Mouse (Mus musculus) right cerebral cortex, postnatal 4 days (tissue): ENCODE measurements around the gene Il22ra1.
A peak's percentile ranks its signal among the peaks of the same experiment; 100 is the strongest.
"Not testable (repeated sequence)": the region's sequence is repeated elsewhere in the genome, so short reads cannot be mapped to it uniquely, and the experiment has no call there.

ENCODE experiments used
- DNase-seq: peaks from one replicate; pipeline ENCODE4 v3.0.0-alpha.2; 2022

The Il22ra1 gene

DNA sequence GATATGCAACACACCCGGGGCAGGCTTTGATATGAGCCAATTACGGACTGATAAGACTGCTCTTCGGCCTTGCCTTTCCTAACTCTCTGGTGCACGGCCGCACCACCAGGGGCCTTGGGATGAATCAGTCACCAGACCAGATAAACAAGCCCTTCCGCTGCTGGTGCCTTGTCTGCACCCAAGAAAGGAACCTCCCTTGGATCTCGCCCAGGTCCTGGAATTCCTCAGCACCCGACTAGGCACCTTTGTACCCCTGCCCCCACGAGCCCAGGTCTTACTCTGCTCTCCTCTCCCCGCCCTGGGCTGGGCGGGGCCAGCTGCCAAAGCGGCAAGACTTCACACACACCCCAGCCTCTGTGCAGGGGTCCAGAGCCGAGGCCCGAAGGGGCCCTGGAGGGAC, at the start of gene Il22ra1:
Gene Il22ra1, plus strand, starts transcription at position 356 of the 400 bp plus-strand sequence.
- no peak for DNase-seq

DNA sequence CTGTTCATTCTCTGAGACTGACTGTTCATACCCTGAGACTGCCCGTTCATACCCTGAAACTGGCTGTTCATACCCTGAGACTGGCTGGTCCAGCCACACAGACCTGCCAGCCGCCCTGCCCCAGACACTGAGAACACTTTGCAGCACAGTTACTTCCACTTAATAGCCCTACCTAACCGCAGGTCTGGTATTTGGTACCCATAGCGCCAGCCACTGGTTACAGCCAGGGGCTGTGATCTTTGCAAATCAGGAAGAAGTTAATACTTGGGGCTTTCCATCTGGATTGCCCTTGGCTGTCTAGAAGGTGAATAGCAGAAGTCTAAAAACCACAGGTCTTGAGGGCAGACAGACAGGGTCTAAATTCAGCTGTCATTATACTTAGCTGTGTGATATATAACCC, 48.7 kb upstream of the Il22ra1 start:
- DNase-seq: no peak

DNA sequence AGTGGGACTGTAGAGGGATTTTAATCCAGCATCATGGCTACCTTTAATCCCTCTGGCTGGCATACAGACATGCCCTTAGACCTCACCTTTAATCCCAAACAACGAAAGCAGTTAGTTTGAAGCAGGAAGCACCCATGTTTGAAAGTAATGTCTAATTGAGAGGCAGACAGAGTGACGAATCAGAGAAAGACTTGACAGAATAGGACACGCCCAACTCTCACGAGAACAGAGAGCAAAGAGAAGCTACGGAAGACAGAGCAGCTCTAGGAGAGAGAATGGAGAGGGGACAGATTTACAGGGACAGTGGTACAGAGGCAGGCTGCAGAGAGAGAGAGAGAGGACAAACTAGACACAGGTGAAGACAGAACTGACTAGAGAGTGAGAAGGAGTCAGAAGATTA, 46.2 kb upstream of the Il22ra1 start:
- DNase-seq: no peak

DNA sequence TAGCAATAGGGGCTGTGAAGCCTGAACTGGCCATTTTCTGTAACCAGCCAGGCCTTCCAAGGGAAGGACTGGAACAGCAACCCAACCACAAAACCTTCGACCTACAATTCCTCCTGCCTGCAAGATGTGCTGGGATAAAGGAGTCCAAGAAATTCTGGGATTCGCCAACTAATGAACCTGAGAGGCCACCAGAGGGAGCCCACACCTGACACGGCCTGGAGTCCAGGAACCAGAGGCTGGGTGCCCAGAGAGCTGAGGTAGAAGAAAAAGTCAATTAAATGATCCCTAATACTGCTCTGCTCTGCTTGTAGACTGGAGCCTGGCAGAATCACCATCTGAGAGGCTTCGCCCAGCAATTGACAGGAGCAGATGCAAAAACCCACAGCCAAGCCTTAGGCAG, 44.4 kb upstream of the Il22ra1 start:
- peak; percentile 21 for DNase-seq

DNA sequence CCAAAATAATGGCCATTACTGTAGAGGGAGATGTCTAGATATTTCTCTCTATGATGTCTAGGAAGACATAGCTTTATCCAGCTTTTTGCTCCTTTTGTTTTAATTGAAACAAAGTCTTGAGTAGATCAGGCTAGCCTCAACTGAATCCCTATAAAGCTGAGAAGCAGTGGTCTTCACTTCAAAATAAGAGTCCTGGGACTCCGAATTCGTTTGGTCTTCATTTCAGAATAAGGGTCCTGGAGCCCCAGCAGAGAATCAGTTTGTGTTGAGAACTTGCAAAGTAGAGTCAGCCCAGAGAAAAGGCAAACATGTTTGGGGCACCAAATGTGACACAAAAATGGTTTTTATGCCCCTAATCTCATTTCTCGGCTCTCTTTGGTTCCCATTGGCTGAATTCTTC, 43.2 kb upstream of the Il22ra1 start:
- DNase-seq: no peak

DNA sequence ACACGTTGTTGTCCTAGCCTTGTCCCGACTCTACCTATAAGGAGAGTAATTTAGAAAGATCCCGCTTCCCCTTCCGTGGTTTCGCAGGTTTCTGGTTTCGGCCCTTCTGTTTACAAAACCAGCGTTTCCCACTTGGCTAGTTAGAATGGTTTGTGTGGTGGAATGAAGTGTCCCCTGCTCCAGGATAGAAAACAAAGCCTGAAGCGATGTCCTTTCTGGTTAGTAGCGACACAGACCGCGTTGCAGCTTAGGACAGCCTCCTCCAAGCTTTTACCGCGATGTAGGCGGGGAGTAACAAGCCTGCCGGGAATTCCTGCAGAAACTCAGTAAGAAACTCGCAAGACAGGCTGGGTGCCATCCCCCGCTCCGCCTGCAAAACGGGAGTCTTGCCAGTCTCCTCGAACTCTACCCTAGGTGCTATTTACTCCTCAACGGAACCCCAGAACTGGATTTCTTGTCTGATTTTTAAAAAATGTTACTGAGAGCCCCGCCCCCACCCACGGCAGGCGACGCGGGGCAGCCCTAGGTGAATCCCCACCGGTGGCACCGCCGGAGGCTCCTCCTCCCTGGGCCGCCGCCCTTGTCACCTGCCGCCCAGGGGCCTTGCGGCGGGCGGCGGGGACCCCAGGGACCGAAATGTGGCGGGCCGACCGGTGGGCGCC, 41.9 kb upstream of the Il22ra1 start, which contains the start of gene Ifnlr1:
Gene Ifnlr1, plus strand, starts transcription at position 382 of the 662 bp plus-strand sequence.
- peak; percentile 36 for DNase-seq

DNA sequence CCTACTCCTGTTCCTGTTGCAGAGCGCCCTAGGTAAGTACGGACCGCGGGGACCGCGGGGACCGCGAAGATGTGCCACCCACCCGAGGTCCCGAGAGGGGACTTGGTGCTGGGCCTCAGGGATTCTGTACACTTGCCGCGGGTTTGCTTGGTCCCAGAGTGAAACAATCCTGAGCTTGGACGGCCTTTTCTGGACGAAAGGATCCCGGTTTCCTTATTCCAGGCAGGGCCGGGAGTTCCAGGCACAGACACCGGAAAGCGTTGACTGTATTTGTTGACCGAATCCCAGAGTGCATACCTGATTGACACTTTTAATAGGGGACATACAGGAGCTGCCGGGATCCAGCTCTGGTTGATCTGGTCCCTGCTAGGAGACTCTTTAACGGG, 41.4 kb upstream of the Il22ra1 start:
- no peak for DNase-seq

DNA sequence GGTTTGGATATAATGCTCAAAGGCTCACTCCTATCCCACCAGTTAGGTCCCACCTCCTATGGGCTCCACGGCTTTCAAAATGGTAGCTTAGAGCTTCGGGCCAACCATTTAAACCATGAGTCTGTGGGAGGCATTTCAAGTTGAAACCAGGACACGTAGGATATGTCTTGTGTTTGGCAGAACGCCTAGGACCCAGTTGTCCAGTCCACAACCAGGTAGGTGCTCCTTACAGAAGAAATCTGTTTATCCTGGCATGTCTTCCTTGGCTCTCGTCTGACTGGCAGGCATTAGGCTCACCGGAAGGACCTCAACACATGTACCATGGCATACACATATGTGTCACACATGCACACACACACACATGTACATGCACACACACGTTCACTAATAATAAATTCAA, 38.2 kb upstream of the Il22ra1 start:
- DNase-seq: no peak

DNA sequence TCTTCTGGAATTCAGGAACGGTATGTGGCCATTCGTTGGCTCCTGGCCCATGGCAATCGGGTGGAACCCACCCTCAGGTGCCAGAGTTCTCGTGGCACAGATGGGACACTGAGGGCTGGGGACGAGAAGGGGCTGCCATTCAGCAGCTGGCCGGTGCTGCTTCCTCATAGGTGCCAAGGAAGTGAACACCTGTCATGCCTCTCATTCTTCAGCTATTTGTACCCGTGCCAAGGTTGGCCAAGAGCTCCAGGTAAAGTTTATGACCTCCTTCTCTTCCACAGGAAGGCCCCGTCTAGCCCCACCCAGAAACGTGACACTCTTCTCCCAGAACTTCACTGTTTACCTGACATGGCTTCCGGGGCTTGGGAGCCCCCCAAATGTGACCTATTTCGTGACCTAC, 37.7 kb upstream of the Il22ra1 start:
- no peak for DNase-seq

DNA sequence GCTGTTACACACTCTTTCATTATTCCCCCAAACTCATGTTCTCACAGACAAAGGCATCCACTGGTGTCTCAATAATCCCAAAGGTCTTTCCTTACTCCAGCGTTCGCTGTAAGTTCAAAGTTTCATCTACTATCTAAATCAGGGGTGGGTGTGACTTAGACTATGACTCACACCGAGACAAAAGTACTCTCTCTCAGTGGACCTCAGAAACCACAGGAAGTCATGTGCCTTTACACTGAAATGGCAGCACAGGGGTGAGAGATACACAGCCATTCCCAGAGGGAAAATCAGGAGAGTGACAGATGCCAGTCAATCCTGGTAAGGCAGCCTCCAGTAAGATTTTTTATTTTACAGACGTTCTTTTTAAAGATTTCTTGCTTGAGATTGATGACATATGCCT, 35.1 kb upstream of the Il22ra1 start:
- DNase-seq: no peak

DNA sequence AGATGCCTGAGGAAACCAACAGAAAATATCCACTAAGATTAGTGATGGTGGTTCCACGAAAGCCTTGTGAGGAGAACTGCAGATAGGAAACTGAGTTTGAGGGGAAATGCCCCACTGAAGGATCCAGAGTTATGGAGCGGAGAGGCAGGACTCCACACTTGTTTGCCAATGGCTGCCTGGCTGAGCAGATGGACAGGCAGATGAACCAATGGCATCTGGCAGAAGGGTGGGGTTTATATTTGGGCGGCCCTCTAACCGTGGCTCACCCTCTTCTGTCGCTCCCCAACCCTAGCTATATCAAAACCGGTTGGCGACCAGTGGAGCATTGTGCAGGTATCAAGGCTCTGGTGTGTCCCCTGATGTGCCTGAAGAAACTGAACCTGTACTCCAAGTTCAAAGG, 29.5 kb upstream of the Il22ra1 start:
- no peak for DNase-seq

DNA sequence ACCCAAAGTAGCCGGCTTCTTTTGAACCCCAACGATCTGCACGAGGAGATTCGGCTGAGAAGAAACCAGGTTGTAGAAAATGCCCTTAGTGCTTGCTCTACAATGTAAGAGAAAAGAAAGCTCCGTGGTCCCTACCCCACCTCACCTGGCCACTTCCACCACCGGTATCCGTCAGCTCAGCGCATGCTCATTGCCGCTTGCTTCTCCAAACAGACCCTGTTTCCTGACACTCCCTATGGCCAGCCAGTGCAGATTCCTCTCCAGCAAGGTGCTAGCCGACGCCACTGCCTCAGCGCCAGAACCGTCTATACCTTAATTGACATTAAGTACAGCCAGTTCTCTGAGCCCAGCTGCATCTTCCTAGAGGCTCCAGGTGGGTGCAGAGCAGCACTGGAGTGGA, 24.5 kb upstream of the Il22ra1 start:
- no peak for DNase-seq

DNA sequence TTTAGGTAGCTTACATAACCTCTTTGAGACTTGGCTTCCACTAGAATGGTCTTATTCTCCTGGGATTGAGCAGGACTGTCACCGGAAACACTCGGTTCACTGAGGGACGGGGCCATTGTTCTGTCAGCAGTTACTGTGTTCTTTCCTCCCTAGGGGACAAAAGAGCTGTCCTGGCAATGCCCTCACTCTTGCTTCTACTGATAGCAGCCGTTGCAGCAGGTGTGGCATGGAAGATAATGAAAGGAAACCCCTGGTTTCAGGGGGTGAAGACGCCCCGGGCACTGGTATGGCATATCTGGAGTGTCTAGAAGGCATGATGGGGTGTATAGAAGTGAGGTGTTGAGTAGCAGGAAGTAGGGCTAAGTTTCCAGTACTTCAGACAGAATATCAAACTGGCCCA, 24.0 kb upstream of the Il22ra1 start:
- no peak for DNase-seq

DNA sequence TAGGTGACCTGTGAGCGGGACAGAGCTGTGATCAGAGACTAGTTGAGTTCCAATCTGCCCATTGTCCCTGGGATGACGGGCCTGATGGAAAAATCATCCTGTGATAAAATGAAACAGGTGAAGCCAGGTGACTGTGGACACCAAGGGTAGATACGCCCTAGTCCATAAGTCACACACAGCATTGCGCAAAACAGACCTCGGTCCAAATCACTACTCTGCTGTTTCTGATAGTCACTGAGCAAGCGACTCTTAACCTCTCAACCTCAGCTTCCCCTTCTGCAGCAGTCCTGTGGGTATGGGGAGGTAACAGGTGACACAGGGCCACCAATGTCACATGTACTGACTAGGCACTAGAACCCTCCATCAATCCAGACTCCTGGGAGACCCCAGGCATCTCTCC, 21.9 kb upstream of the Il22ra1 start:
- DNase-seq: no peak

DNA sequence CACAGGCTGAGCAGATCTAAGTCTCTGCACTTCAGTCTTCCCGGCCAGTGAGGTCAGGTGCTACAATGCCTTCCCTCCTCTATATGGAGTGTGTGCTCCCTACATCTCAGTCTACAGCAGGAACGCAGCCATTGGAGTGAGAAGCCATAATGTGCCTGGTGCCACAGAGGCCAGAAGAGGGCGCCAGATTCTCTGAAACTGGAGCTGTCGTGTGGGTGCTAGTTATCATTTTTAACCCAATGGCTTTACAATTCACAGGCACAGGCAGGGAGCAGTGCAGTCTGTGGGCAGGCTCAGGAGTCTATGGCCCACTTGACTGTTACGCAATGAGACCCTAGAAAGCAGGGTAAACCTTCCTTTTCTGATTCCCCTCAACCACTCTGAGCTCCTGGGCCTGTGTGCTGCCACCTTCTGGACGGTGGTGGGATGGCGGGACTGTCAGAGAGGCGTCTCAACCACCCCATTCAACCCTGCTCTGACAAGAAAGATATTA, 18.9 kb upstream of the Il22ra1 start:
- DNase-seq: peak; percentile 78

DNA sequence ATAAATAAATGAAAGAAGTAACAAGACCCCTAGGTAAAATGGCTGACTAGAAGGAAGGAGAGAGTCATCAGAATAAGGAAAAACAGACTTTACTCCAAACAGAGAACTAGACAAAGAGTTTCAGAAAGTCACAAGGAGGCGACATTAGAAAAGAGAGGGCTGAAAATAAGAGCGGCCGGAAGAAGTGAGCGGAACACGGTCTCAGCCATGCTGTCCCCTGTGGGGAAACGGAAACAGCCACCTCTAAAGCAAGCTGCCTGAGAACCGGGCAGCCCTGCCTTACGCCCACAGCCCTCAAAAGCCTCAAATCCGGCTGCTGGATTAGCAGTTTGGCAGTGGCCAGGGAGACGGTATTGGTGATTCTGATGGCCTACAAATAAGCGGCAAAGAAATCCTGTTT, 18.4 kb upstream of the Il22ra1 start:
- DNase-seq: no peak

DNA sequence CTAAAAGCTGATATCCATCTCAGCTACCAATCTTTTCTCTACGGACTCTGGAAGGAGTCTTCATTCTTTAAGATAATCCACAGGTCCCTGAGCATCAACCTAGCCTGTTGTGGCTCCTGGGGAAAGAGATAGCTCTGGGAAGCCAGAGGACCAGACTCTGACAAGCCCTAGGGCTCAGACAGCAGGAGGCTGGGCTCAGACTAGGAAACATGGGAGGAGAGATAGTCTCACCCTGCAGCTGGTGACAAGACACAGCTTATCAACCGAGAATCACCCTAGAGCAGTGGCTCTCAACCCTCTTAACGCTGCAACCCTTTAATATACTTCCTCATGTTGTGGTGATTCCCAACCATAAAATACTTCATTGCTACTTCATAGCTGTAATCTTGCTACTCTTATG, 17.6 kb upstream of the Il22ra1 start:
- no peak for DNase-seq

DNA sequence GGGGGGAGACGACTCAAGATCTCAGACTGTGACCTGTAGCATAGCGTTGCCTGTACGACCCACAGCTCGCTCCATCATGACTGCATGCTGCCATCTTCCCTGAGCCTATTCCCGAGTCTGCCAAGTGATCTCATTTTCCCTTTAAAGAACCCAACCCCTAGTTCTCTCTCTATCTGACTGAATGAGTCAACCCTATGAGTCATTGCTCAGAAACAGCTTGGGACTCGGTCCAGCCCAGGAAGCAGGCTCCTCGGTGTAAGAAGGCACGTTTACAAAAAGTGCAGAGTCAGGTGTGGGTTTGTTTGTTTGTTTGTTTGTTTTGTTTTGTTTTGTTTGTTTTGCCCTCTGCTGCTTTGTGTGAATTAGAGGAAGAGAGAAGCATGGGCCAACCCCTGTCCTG, 13.2 kb upstream of the Il22ra1 start:
- no peak for DNase-seq

DNA sequence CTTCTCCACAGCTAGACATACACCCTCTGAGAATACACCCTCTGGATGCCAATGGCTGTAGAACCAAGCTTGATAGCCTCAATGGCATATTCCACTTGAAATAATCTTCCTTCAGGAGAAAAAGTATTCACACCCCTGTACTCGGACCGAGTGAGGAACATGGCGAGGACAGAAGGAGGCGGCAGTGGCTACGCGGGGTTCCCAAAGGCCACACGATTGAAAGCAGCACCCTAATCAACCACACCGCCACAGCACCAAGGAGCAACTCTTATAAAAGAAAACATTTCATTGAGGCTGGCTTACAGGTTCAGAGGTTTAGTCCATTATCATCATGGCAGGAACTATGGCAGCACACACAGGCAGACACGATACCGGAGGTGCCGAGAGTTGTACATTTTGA, 11.5 kb upstream of the Il22ra1 start:
- not testable (repeated sequence) for DNase-seq

DNA sequence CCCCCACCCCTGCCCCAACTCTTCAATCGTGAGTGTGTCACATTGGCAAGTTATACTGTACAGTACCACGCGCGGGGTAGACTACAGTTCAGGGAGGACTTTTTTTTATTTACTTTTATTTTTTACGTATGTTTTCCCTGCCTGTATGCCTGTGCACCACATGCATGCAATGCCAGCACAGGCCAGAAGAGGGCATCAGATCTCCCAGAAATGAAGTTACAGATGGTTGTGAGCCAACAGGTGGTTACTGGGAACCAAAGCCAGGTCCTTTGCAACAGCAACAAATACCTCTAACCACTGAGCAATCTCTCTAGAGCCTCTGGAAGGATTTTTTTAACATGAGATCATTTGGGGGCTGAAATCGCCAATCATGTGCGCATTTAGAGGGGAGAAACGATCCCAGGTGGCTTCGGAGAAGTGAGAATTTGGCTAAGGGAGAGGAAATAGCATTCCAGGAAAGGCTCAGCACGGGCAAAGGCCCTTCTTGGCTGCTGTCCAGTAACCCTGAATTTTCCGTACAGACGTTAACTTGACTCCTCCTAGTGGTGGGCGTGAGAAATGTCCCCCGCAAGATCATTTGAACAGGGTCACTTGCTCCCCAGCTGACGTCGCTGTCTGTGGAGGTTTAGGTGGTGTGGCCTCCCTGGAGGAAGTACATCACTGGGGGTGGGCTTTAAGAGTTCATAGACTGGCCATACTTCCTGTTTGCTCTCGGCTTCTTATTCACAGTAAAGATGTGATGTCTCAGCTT, 5.3 kb upstream of the Il22ra1 start:
- no peak for DNase-seq

DNA sequence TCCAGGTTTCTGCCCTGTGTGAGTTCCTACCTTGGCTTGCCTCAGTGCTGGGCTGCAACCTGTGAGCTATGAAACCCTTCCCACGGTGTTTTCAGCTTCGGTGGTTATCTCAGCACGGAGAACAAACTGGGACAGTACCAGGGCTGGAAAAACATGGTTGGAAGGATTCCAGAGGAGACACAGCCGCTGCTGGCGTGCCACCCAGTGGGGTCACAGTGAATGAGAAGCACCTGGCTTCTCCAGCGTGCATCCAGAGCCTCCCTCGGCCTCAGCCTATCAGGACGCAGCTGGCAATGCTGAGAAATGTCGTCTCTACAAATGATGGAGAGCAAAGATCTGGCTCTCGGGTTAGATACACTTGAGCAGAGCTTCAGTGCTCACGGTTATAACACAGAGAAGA, 1.6 kb upstream of the Il22ra1 start:
- no peak for DNase-seq

DNA sequence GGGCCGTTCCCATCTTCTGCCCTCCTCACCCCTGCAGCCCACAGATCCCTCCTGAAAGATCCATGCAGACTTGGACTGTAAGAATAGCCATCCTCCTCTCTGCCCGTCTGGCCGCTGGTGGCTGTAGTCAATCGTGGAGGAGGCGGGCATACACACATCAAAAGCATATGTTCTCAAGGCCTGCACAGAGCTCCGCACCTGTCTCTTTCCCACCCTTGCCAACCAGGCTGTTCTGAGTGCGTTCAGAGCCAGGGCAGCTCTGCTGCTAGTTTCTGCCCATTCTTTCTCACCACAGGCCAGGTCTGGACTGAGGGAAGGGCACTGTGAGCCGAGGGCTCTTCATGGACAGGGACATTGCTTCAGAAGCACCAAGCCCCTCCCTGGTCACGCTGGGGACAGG, 2.2 kb downstream of the Il22ra1 start:
- DNase-seq: no peak

DNA sequence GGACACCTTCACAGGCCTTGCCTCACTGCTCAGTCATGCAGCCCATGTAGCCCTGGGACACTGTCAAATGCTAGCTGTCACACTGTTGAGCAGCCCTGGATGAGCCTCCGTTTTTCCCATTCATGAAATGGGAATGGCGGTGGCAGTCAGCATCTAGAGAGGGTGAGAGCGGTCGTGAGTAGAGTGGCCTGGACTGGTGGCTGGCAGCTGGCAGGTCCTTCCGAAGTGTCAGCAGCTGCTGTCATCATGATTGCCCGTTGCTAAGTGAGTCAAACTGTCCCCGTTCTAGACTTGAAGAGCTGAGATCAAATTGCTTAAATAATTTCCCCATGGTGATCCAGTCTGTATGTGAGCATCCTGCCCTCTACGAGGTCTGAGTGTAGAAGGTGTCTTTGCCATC, 3.0 kb downstream of the Il22ra1 start:
- DNase-seq: no peak

DNA sequence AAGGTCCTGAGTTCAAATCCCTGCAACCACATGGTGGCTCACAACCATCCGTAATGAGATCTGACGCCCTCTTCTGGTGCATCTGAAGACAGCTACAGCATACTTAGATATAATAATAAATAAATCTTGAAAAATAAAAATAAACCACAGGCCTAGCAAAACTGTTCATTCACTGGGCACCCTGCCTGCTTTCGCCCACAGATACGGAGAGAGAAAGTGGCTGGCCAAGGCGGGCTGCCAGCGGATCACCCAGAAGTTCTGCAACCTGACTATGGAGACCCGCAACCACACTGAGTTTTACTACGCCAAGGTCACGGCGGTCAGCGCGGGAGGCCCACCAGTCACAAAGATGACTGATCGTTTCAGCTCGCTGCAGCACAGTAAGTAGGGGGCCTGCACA, 5.9 kb downstream of the Il22ra1 start:
- DNase-seq: no peak

DNA sequence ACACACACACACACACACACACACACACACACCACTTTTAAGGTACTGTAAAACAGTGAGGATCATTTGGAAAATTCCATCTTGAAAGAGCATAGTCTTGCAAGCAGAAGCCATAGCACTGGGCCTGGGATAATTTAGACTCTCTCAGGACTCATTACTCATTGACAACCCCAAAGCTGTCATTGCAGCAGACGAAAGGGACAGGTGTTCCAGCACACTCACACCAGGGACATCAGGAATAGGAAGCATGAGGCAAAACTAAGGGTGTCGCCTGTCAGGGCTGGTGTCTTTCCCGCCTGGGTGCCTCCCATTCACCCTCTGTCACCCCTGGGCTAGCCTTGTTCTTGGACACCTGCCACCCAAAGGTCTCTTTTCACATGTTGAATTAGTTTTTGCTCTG, 8.9 kb downstream of the Il22ra1 start:
- DNase-seq: no peak
